Mouse (Mus musculus): ENCODE data around the gene H2-Ob. TPM values are rescaled to one million over a fixed set of nuclear protein-coding genes. Genes with fewer than 3 reads are reported as not detected.

Gene H2-Ob
- polyA plus RNA-seq, 1 experiment, result 34.6 TPM

DNA sequence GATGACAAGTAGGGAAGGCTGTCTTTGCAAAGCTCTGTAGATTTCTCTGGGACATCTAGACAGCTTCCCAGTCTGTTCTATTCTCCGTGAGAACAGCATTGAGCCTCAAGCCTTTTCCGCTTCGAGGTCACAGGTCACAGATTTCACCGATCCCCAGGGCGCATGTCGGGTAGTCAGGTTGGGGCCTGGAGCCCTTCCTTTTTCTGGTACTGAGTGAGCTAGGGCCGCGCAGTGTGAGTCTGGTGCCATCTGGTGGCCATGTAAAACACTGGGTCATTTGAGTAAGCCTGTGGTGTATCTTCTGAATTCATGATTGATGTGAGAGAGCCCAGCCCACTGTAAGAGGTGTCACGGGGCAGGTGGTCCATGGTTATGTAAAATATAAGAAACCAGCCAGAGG, 3.8 kb upstream of the H2-Ob start:
- Histone ChIP-seq H3K4me3 (replicated peaks; ENCODE audit: extremely low read depth, low read depth, low read length) (no peak overlapping the region), H3K4me1 (ENCODE audit: control insufficient read depth, insufficient read depth, low read length) (peaks cover 6% of the 10 kb centered on the region; the same call in 1 of the 2 replicates)
- WGBS, result 20% methylated on average over 9 of the region's 9 CpGs
- peak; percentile 96 for TF ChIP-seq CTCF (IDR thresholded peaks at IDR 0.05; ENCODE audit: insufficient read depth, low read length)
- TF ChIP-seq POLR2A (IDR thresholded peaks at IDR 0.05; ENCODE audit: borderline replicate concordance, extremely low read depth, low read depth, low read length), result no peak
- DNase-seq, result peak; percentile 76

DNA sequence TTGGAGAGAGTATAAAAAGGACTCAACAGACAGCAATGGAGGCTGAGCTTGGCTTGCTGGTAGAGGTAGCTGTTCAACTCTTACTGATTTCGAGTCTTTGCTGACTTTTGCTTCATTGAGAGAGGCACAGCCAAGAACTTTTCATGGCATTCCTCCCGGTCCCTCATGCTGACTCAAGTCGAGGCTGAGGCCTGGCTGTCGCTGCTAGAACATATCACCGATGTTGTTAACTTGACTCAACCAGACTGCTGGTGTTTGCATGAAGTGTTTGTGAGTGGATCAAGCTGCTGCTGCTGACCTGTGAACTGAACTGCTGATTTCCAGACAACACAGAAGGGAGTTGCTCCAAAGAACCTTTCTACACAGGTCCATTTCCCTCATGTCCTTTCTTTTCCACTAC, 2.0 kb upstream of the H2-Ob start:
- Histone ChIP-seq H3K4me3 (replicated peaks; ENCODE audit: extremely low read depth, low read depth, low read length) (no peak overlapping the region), H3K4me1 (ENCODE audit: control insufficient read depth, insufficient read depth, low read length) (peaks cover 6% of the 10 kb centered on the region; the same call in 1 of the 2 replicates)
- no peak for DNase-seq
- no peak for TF ChIP-seq CTCF (IDR thresholded peaks at IDR 0.05; ENCODE audit: insufficient read depth, low read length)
- TF ChIP-seq POLR2A (IDR thresholded peaks at IDR 0.05; ENCODE audit: borderline replicate concordance, extremely low read depth, low read depth, low read length), result no peak
- 69% methylated on average over 5 of the region's 5 CpGs for WGBS

DNA sequence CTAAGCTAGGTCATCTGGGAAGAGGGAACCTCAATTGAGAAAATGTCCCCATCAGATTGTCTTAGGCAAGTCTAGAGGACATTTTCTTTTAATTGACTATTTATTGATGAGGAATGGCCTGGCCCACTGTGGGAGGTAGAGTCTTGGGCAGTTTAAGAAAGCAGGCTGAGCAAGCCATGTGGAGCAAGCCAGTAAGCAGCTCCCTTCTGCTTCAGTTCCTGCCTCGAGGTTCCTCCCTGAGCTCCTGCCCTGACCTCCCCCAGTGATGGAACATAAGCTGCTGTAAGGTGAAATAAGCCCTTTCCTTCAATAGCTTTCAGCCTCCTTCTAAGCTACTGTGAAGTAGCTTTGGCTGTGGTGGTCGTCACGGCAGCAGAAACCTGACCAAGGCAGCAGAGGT, 962 bp upstream of the H2-Ob start:
- WGBS, result 74% methylated on average over 3 of the region's 3 CpGs
- Histone ChIP-seq H3K4me1 (ENCODE audit: control insufficient read depth, insufficient read depth, low read length) (peaks cover 6% of the 10 kb centered on the region; the same call in 1 of the 2 replicates), H3K4me3 (replicated peaks; ENCODE audit: extremely low read depth, low read depth, low read length) (no peak overlapping the region)
- TF ChIP-seq POLR2A (IDR thresholded peaks at IDR 0.05; ENCODE audit: borderline replicate concordance, extremely low read depth, low read depth, low read length) (no peak), CTCF (IDR thresholded peaks at IDR 0.05; ENCODE audit: insufficient read depth, low read length) (no peak)
- DNase-seq, result no peak

DNA sequence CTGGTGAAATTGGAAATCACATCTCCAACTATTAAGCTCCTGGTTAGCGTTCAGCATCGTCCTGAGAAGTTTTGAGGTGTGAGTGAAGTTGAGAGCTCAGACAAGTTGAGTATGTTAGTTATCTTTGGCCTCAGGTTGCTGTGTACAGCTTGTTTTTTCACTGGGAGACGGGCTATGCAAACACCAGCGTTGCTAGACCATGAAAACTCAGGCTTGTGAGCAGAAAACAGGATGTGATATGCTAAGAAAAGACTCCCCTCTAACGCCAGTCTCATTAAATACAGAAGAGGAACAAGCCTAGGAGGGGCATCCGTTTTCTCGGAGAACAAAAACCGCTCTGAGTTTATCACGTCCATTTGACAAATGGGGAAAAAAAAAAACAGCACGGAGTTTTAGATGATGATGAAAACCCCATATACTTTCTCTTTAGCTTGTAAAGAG, 918 bp downstream of the H2-Ob start:
- H3K4me3 ChIP-seq (replicated peaks; ENCODE audit: extremely low read depth, low read depth, low read length), result peak overlapping the region; percentile 54
- H3K4me1 ChIP-seq (ENCODE audit: control insufficient read depth, insufficient read depth, low read length), result peaks cover 6% of the 10 kb centered on the region; the same call in 1 of the 2 replicates
- DNase-seq, result no peak
- TF ChIP-seq POLR2A (IDR thresholded peaks at IDR 0.05; ENCODE audit: borderline replicate concordance, extremely low read depth, low read depth, low read length) (peak; percentile 31; the same call in 1 of the 2 replicates), CTCF (IDR thresholded peaks at IDR 0.05; ENCODE audit: insufficient read depth, low read length) (no peak)
- WGBS, result 25% methylated on average over 10 of the region's 10 CpGs

- Histone ChIP-seq H3K4me1 (ENCODE audit: control insufficient read depth, insufficient read depth, low read length) (peaks cover 6% of the 10 kb centered on the region; the same call in 1 of the 2 replicates), H3K4me3 (replicated peaks; ENCODE audit: extremely low read depth, low read depth, low read length) (peak overlapping the region; percentile 54)
- no peak for DNase-seq
- WGBS, result 45% methylated on average over 3 of the region's 3 CpGs
- TF ChIP-seq POLR2A (IDR thresholded peaks at IDR 0.05; ENCODE audit: borderline replicate concordance, extremely low read depth, low read depth, low read length) (no peak), CTCF (IDR thresholded peaks at IDR 0.05; ENCODE audit: insufficient read depth, low read length) (no peak)
Measured at GRCm38 (mm10) chr17:34240366-34240765, 1.7 kb downstream of the H2-Ob start.

GRCm38 (mm10) chr17:34240916-34241315, 2.2 kb downstream of the H2-Ob start:
- TF ChIP-seq POLR2A (IDR thresholded peaks at IDR 0.05; ENCODE audit: borderline replicate concordance, extremely low read depth, low read depth, low read length), result no peak
- TF ChIP-seq CTCF (IDR thresholded peaks at IDR 0.05; ENCODE audit: insufficient read depth, low read length), result no peak
- DNase-seq, result no peak
- 79% methylated on average over 6 of the region's 6 CpGs for WGBS
- Histone ChIP-seq H3K4me1 (ENCODE audit: control insufficient read depth, insufficient read depth, low read length) (peaks cover 6% of the 10 kb centered on the region; the same call in 1 of the 2 replicates), H3K4me3 (replicated peaks; ENCODE audit: extremely low read depth, low read depth, low read length) (no peak overlapping the region)

GRCm38 (mm10) chr17:34244656-34245055, 6.0 kb downstream of the H2-Ob start:
- Histone ChIP-seq H3K4me3 (replicated peaks; ENCODE audit: extremely low read depth, low read depth, low read length) (no peak overlapping the region), H3K4me1 (ENCODE audit: control insufficient read depth, insufficient read depth, low read length) (peaks cover under 1% of the 10 kb centered on the region; the same call in 1 of the 2 replicates)
- 78% methylated on average over 4 of the region's 4 CpGs for WGBS
- TF ChIP-seq CTCF (IDR thresholded peaks at IDR 0.05; ENCODE audit: insufficient read depth, low read length) (no peak), POLR2A (IDR thresholded peaks at IDR 0.05; ENCODE audit: borderline replicate concordance, extremely low read depth, low read depth, low read length) (no peak)
- DNase-seq, result no peak

GRCm38 (mm10) chr17:34247047-34247446, 8.3 kb downstream of the H2-Ob start:
- no peaks in the 10 kb centered on the region for H3K4me1 ChIP-seq (ENCODE audit: control insufficient read depth, insufficient read depth, low read length)
- WGBS, result 87% methylated on average over 3 of the region's 3 CpGs
- DNase-seq, result no peak
- no peak overlapping the region for H3K4me3 ChIP-seq (replicated peaks; ENCODE audit: extremely low read depth, low read depth, low read length)
- no peak for TF ChIP-seq CTCF (IDR thresholded peaks at IDR 0.05; ENCODE audit: insufficient read depth, low read length)
- no peak for TF ChIP-seq POLR2A (IDR thresholded peaks at IDR 0.05; ENCODE audit: borderline replicate concordance, extremely low read depth, low read depth, low read length)

DNA sequence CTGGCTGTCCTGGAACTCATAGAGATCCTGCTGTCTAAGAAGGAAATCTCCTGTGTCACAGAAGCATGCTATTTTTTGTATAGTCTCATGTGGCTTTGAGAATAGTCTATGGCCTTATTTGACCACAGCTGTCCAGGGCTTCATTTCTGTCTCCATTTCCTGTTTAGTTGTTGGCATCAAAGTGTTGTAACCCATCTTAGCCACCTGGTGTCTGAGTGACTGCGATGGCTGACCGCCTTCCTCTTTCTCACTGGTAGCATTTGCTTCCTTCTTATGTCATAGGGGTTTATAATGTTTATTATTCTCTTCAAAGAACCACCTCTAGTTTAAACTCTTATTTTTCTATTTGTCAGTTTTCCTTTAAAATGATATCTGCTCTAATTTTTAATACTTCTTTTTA, 10.1 kb downstream of the H2-Ob start:
- Histone ChIP-seq H3K4me3 (replicated peaks; ENCODE audit: extremely low read depth, low read depth, low read length) (no peak overlapping the region), H3K4me1 (ENCODE audit: control insufficient read depth, insufficient read depth, low read length) (no peaks in the 10 kb centered on the region)
- DNase-seq, result no peak
- 18% methylated on average over 2 of the region's 2 CpGs for WGBS
- TF ChIP-seq CTCF (IDR thresholded peaks at IDR 0.05; ENCODE audit: insufficient read depth, low read length) (no peak), POLR2A (IDR thresholded peaks at IDR 0.05; ENCODE audit: borderline replicate concordance, extremely low read depth, low read depth, low read length) (no peak)

DNA sequence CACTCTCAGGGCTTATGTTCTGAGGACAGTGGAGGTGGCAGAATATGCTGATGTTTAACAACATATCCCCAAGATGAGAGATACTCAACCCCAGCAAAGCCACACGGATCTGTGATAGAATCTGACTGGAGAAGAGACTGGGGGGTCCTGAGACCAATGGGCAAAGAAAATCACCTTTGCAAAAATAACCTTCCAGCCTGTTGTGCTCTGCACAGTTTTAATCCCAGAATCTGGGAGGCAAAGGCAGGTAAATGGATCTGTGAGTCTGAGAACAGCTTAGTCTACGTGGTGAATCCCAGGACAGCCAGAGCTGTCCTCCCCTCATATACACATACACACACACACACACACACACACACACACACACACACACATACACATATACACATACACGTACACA, 10.7 kb downstream of the H2-Ob start:
- no peaks in the 10 kb centered on the region for H3K4me1 ChIP-seq (ENCODE audit: control insufficient read depth, insufficient read depth, low read length)
- DNase-seq, result no peak
- WGBS, result 53% methylated on average over 3 of the region's 3 CpGs
- H3K4me3 ChIP-seq (replicated peaks; ENCODE audit: extremely low read depth, low read depth, low read length), result no peak overlapping the region
- TF ChIP-seq CTCF (IDR thresholded peaks at IDR 0.05; ENCODE audit: insufficient read depth, low read length) (no peak), POLR2A (IDR thresholded peaks at IDR 0.05; ENCODE audit: borderline replicate concordance, extremely low read depth, low read depth, low read length) (no peak)
